Mouse (Mus musculus) intestine, embryonic 14.5 days (tissue): ENCODE results near the gene Vmn1r167. TPM values are rescaled to one million over a fixed set of nuclear protein-coding genes. Genes with fewer than 3 reads are reported as not detected.
"Not testable (repeated sequence)": the region's sequence is repeated elsewhere in the genome, so short reads cannot be mapped to it uniquely, and the experiment has no call there.

ENCODE experiments used
- ATAC-seq: fragments of 200-750 bp; cut with Nextera tagmentation; replicated peaks from 2 replicates; pipeline ENCODE4 v1.8.0; 2017; ENCODE audit warnings: low read depth, moderate number of reproducible peaks, moderate TSS enrichment, moderate library complexity; ENCODE audit not compliant: low FRiP score, low TSS enrichment
- DNase-seq: peaks from one replicate; pipeline ENCODE4 v3.0.0-alpha.2; 2018; ENCODE audit warnings: low spot score
- H3K27ac ChIP-seq: fragments of 300-500 bp; sonication (generic); 2 replicates; pipeline ENCODE4 v1.5.1; 2014; ENCODE audit warnings: low read depth, mild to moderate bottlenecking, control low read depth
- H3K27me3 ChIP-seq: fragments of 300-500 bp; sonication (generic); replicated peaks from 2 replicates; pipeline ENCODE4 v1.6.1; 2014; ENCODE audit warnings: low read length, control low read depth; ENCODE audit not compliant: control insufficient read depth, insufficient read depth
- H3K36me3 ChIP-seq: fragments of 300-500 bp; sonication (generic); 2 replicates; pipeline ENCODE4 v1.6.1; 2014; ENCODE audit warnings: low read length, control low read depth; ENCODE audit not compliant: control insufficient read depth, insufficient read depth
- H3K4me1 ChIP-seq: fragments of 300-500 bp; sonication (generic); replicated peaks from 2 replicates; pipeline ENCODE4 v1.6.1; 2014; ENCODE audit warnings: low read length, control low read depth, mixed read lengths; ENCODE audit not compliant: control insufficient read depth, insufficient read depth
- H3K4me2 ChIP-seq: fragments of 300-500 bp; sonication (generic); 2 replicates; pipeline ENCODE4 v1.6.1; 2014; ENCODE audit warnings: low read length
- H3K4me3 ChIP-seq: fragments of 300-500 bp; sonication (generic); 2 replicates; pipeline ENCODE4 v1.5.1; 2014; ENCODE audit warnings: low read depth, low read length, control low read depth, mixed read lengths
- H3K9ac ChIP-seq: fragments of 300-500 bp; sonication (generic); 2 replicates; pipeline ENCODE4 v1.6.1; 2014; ENCODE audit warnings: mild to moderate bottlenecking, low read length
- H3K9me3 ChIP-seq: fragments of 300-500 bp; sonication (generic); 2 replicates; pipeline ENCODE4 v1.6.1; 2016; ENCODE audit warnings: low read length, control low read depth; ENCODE audit not compliant: control insufficient read depth
- WGBS: fragments of 180-500 bp; shearing (Covaris S2); extraction: QIAGEN DNeasy Blood & Tissue Kit; methylation state at CpG from one replicate; pipeline ENCODE4 v1.1.7; 2014; 5-methylcytosine and 5-hydroxymethylcytosine counted together
- polyA plus RNA-seq: library from polyadenylated mRNA; unstranded; fragments of >200 nt; fragmentation: Nextera tagmentation; extraction: Ambion mirVana; gene quantifications from 2 replicates; pipeline ENCODE4 v1.2.1, GENCODE M21; 2014

The Vmn1r167 gene
- polyA plus RNA-seq = not detected in 2 replicates

- not testable (repeated sequence) for H3K4me2 ChIP-seq, H3K4me1 ChIP-seq, H3K4me3 ChIP-seq, H3K9ac ChIP-seq, H3K27me3 ChIP-seq, H3K9me3 ChIP-seq, H3K36me3 ChIP-seq, DNase-seq, ATAC-seq, H3K27ac ChIP-seq
- 87% methylated on average over 2 of the region's 2 CpGs for WGBS
These were observed at the start of gene Vmn1r167 for GRCm38 (mm10) chr7:23507106-23507505. TSS of gene Vmn1r167 (minus strand) at chr7:23507206.

GRCm38 (mm10) chr7:23539432-23539831 is 32.4 kb upstream of the Vmn1r167 start, which contains the start of gene Vmn1r168:
TSS of gene Vmn1r168 (plus strand) at chr7:23539732.
- not testable (repeated sequence) for H3K27me3 ChIP-seq, H3K9ac ChIP-seq, DNase-seq, H3K4me3 ChIP-seq, ATAC-seq, H3K4me1 ChIP-seq, H3K27ac ChIP-seq, H3K4me2 ChIP-seq, H3K9me3 ChIP-seq, H3K36me3 ChIP-seq
- no CpG with 5 or more reads among the region's 1 CpGs for WGBS

GRCm38 (mm10) chr7:23472886-23473285 is 34.1 kb downstream of the Vmn1r167 start:
- H3K27me3 ChIP-seq, H3K4me2 ChIP-seq, DNase-seq, H3K27ac ChIP-seq, H3K9me3 ChIP-seq, H3K4me1 ChIP-seq, H3K9ac ChIP-seq, H3K4me3 ChIP-seq, H3K36me3 ChIP-seq, ATAC-seq: not testable (repeated sequence)
- 73% methylated on average over 2 of the region's 2 CpGs for WGBS

GRCm38 (mm10) chr7:23470832-23471231 is 36.2 kb downstream of the Vmn1r167 start:
- H3K9ac ChIP-seq, H3K4me1 ChIP-seq, H3K27me3 ChIP-seq, H3K4me2 ChIP-seq, ATAC-seq, H3K9me3 ChIP-seq, H3K27ac ChIP-seq, H3K36me3 ChIP-seq, H3K4me3 ChIP-seq, DNase-seq: not testable (repeated sequence)
- 71% methylated on average over 3 of the region's 3 CpGs for WGBS

- not testable (repeated sequence) for H3K9ac ChIP-seq, DNase-seq, H3K36me3 ChIP-seq, H3K27me3 ChIP-seq, H3K4me3 ChIP-seq, H3K27ac ChIP-seq, H3K4me1 ChIP-seq, H3K9me3 ChIP-seq, H3K4me2 ChIP-seq, ATAC-seq
- 73% methylated on average over 3 of the region's 3 CpGs for WGBS
These were observed 36.8 kb downstream of the Vmn1r167 start for GRCm38 (mm10) chr7:23470201-23470600.

Other genes starting within 250 kb of the Vmn1r167 start
- gene Gm6902, start 228.3 kb downstream of the Vmn1r167 start, polyA plus RNA-seq = not detected in 2 replicates
- not detected in 2 replicates for gene Nlrp4e, start 206.0 kb downstream of the Vmn1r167 start, polyA plus RNA-seq
- gene Nlrp5, start 121.3 kb downstream of the Vmn1r167 start, polyA plus RNA-seq = not detected in 2 replicates
- not detected in 2 replicates for gene Vmn1r168, start 32.5 kb upstream of the Vmn1r167 start, polyA plus RNA-seq
- gene Vmn1r169, start 68.3 kb upstream of the Vmn1r167 start, polyA plus RNA-seq = not detected in 2 replicates
- gene Vmn1r170, start 99.0 kb upstream of the Vmn1r167 start, polyA plus RNA-seq = not detected in 2 replicates
- gene Vmn1r171, start 123.5 kb upstream of the Vmn1r167 start, polyA plus RNA-seq = not detected in 2 replicates
- not detected in 2 replicates for gene Vmn1r172, start 151.1 kb upstream of the Vmn1r167 start, polyA plus RNA-seq
- gene Vmn1r173, start 193.5 kb upstream of the Vmn1r167 start, polyA plus RNA-seq = not detected in 2 replicates
- not detected in 2 replicates for gene Vmn1r174, start 245.1 kb upstream of the Vmn1r167 start, polyA plus RNA-seq